Mouse (Mus musculus): ENCODE measurements around the gene Rpn1. TPM values are rescaled to one million over a fixed set of nuclear protein-coding genes. Genes with fewer than 3 reads are reported as not detected.

Rpn1 gene
- polyA plus RNA-seq, 1 experiment from 2014 or later: 440 TPM

GRCm38 (mm10) chr6:88064072-88064642 is 20.1 kb upstream of the Rpn1 start:
- Histone ChIP-seq H3K4me2 (no peak overlapping the region), H3K4me3 (ENCODE audit: low read depth, low read length) (no peak overlapping the region), H3K36me3 (ENCODE audit: insufficient read depth) (no peaks in the 10 kb centered on the region), H3K9me3 (ENCODE audit: low read depth, low read length) (no peaks in the 10 kb centered on the region), H3K9ac (no peak overlapping the region), H3K27me3 (ENCODE audit: insufficient read depth, low read length) (no peaks in the 10 kb centered on the region), H3K27ac (ENCODE audit: low read depth) (peak overlapping the region; percentile 36; the same call in 1 of the 2 replicates), H3K4me1 (ENCODE audit: insufficient read depth) (no peaks in the 10 kb centered on the region)
- no peak for DNase-seq
- ATAC-seq (ENCODE audit: insufficient read depth): no peak
- no peak for TF ChIP-seq CTCF (IDR thresholded peaks at IDR 0.05; ENCODE audit: low read depth)
- 71% methylated on average over 3 of the region's 3 CpGs for WGBS

- DNase-seq (peak; percentile 79), ATAC-seq (ENCODE audit: insufficient read depth) (no peak)
- peak overlapping the region; percentile 81; the same call in 1 of the 2 replicates for H3K27ac ChIP-seq (ENCODE audit: low read depth)
- no peaks in the 10 kb centered on the region for H3K4me1 ChIP-seq (ENCODE audit: insufficient read depth)
- no peak overlapping the region for H3K4me3 ChIP-seq (ENCODE audit: low read depth, low read length)
- no peaks in the 10 kb centered on the region for H3K9me3 ChIP-seq (ENCODE audit: low read depth, low read length)
- no peaks in the 10 kb centered on the region for H3K36me3 ChIP-seq (ENCODE audit: insufficient read depth)
- H3K9ac ChIP-seq: no peak overlapping the region
- H3K4me2 ChIP-seq: no peak overlapping the region
- H3K27me3 ChIP-seq (ENCODE audit: insufficient read depth, low read length): no peaks in the 10 kb centered on the region
- WGBS: 39% methylated on average over 4 of the region's 4 CpGs
- TF ChIP-seq CTCF (IDR thresholded peaks at IDR 0.05; ENCODE audit: low read depth): no peak
Measured at GRCm38 (mm10) chr6:88065116-88065515, 19.2 kb upstream of the Rpn1 start.

GRCm38 (mm10) chr6:88065968-88066367 is 18.3 kb upstream of the Rpn1 start:
- H3K4me2 ChIP-seq: no peak overlapping the region
- H3K9me3 ChIP-seq (ENCODE audit: low read depth, low read length): no peaks in the 10 kb centered on the region
- H3K4me3 ChIP-seq (ENCODE audit: low read depth, low read length): no peak overlapping the region
- no peaks in the 10 kb centered on the region for H3K27me3 ChIP-seq (ENCODE audit: insufficient read depth, low read length)
- TF ChIP-seq CTCF (IDR thresholded peaks at IDR 0.05; ENCODE audit: low read depth): no peak
- H3K9ac ChIP-seq: no peak overlapping the region
- 80% methylated on average over 3 of the region's 3 CpGs for WGBS
- H3K4me1 ChIP-seq (ENCODE audit: insufficient read depth): no peaks in the 10 kb centered on the region
- H3K27ac ChIP-seq (ENCODE audit: low read depth): no peak overlapping the region
- DNase-seq (no peak), ATAC-seq (ENCODE audit: insufficient read depth) (no peak)
- H3K36me3 ChIP-seq (ENCODE audit: insufficient read depth): no peaks in the 10 kb centered on the region

GRCm38 (mm10) chr6:88067722-88068121 is 16.6 kb upstream of the Rpn1 start:
- Histone ChIP-seq H3K36me3 (ENCODE audit: insufficient read depth) (no peaks in the 10 kb centered on the region), H3K4me3 (ENCODE audit: low read depth, low read length) (no peak overlapping the region), H3K9me3 (ENCODE audit: low read depth, low read length) (no peaks in the 10 kb centered on the region), H3K4me2 (no peak overlapping the region), H3K9ac (no peak overlapping the region), H3K27ac (ENCODE audit: low read depth) (no peak overlapping the region), H3K27me3 (ENCODE audit: insufficient read depth, low read length) (no peaks in the 10 kb centered on the region), H3K4me1 (ENCODE audit: insufficient read depth) (no peaks in the 10 kb centered on the region)
- DNase-seq: no peak
- TF ChIP-seq CTCF (IDR thresholded peaks at IDR 0.05; ENCODE audit: low read depth): no peak
- 60% methylated on average over 3 of the region's 3 CpGs for WGBS
- ATAC-seq (ENCODE audit: insufficient read depth): no peak

DNA sequence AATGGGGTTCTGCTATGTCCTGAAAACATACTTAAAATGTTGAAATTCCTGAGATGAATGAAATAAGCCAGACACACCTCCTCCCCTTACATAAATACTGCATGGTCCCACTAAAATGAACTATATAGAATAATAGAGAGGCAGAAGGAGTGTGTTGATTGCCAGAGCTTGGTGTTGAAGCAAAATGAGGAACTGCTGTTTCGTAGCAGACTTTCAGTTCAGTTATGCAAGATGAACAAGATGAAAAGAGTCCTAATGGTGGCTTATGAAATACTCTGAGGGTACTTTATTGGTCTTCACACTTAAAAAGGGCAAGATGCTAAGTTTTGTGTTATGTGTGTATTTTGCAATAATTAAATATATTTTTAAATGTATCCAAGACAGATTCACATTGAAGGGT is 15.5 kb upstream of the Rpn1 start:
- Histone ChIP-seq H3K27ac (ENCODE audit: low read depth) (no peak overlapping the region), H3K9ac (no peak overlapping the region), H3K4me3 (ENCODE audit: low read depth, low read length) (no peak overlapping the region), H3K4me1 (ENCODE audit: insufficient read depth) (no peaks in the 10 kb centered on the region), H3K36me3 (ENCODE audit: insufficient read depth) (no peaks in the 10 kb centered on the region), H3K9me3 (ENCODE audit: low read depth, low read length) (no peaks in the 10 kb centered on the region), H3K4me2 (no peak overlapping the region), H3K27me3 (ENCODE audit: insufficient read depth, low read length) (no peaks in the 10 kb centered on the region)
- no peak for TF ChIP-seq CTCF (IDR thresholded peaks at IDR 0.05; ENCODE audit: low read depth)
- 80% methylated on average over 1 of the region's 1 CpGs for WGBS
- no peak for DNase-seq
- ATAC-seq (ENCODE audit: insufficient read depth): no peak

- no peak overlapping the region for H3K27ac ChIP-seq (ENCODE audit: low read depth)
- H3K36me3 ChIP-seq (ENCODE audit: insufficient read depth): no peaks in the 10 kb centered on the region
- ATAC-seq (ENCODE audit: insufficient read depth): no peak
- H3K9me3 ChIP-seq (ENCODE audit: low read depth, low read length): no peaks in the 10 kb centered on the region
- no peak overlapping the region for H3K9ac ChIP-seq
- no peak overlapping the region for H3K4me2 ChIP-seq
- WGBS: 68% methylated on average over 6 of the region's 6 CpGs
- H3K27me3 ChIP-seq (ENCODE audit: insufficient read depth, low read length): no peaks in the 10 kb centered on the region
- no peak overlapping the region for H3K4me3 ChIP-seq (ENCODE audit: low read depth, low read length)
- no peak for TF ChIP-seq CTCF (IDR thresholded peaks at IDR 0.05; ENCODE audit: low read depth)
- no peaks in the 10 kb centered on the region for H3K4me1 ChIP-seq (ENCODE audit: insufficient read depth)
- DNase-seq: no peak
Measured at GRCm38 (mm10) chr6:88070468-88070867, 13.8 kb upstream of the Rpn1 start.

GRCm38 (mm10) chr6:88071216-88071615 is 13.1 kb upstream of the Rpn1 start:
- no peak overlapping the region for H3K9ac ChIP-seq
- no peak overlapping the region for H3K4me2 ChIP-seq
- H3K27ac ChIP-seq (ENCODE audit: low read depth): no peak overlapping the region
- no peaks in the 10 kb centered on the region for H3K4me1 ChIP-seq (ENCODE audit: insufficient read depth)
- H3K4me3 ChIP-seq (ENCODE audit: low read depth, low read length): no peak overlapping the region
- no peak for TF ChIP-seq CTCF (IDR thresholded peaks at IDR 0.05; ENCODE audit: low read depth)
- H3K27me3 ChIP-seq (ENCODE audit: insufficient read depth, low read length): no peaks in the 10 kb centered on the region
- DNase-seq (no peak), ATAC-seq (ENCODE audit: insufficient read depth) (no peak)
- H3K9me3 ChIP-seq (ENCODE audit: low read depth, low read length): no peaks in the 10 kb centered on the region
- H3K36me3 ChIP-seq (ENCODE audit: insufficient read depth): no peaks in the 10 kb centered on the region
- WGBS: 74% methylated on average over 5 of the region's 5 CpGs
